Mouse (Mus musculus): ENCODE measurements around the gene Lypd5. TPM values are rescaled to one million over a fixed set of nuclear protein-coding genes. Genes with fewer than 3 reads are reported as not detected.

The Lypd5 gene
- polyA plus RNA-seq, 1 experiment from 2014 or later: not detected

GRCm38 (mm10) chr7:24364827-24365226, 15.8 kb downstream of the Lypd5 start:
- H3K4me3 ChIP-seq: no peak overlapping the region
- ATAC-seq (ENCODE audit: low FRiP score, low read depth): 0 out of 2 replicates have a peak, but pooled peaks have one; percentile 62
- H3K9ac ChIP-seq: no peak overlapping the region

GRCm38 (mm10) chr7:24365258-24366014, 16.4 kb downstream of the Lypd5 start:
- Histone ChIP-seq H3K27ac (no peak overlapping the region), H3K9ac (no peak overlapping the region)
- WGBS: 82% methylated on average over 5 of the region's 5 CpGs

More at GRCm38 (mm10) chr7:24364827-24365226, 15.8 kb downstream of the Lypd5 start:
- H3K4me1 ChIP-seq: peaks cover 4% of the 10 kb centered on the region; the same call in 1 of the 2 replicates
- no peak overlapping the region for H3K27ac ChIP-seq
- H3K9me3 ChIP-seq: no peaks in the 10 kb centered on the region; the same call in 1 of the 2 replicates
- H3K27me3 ChIP-seq (replicated peaks): no peaks in the 10 kb centered on the region; the same call in 1 of the 2 replicates
- WGBS: 24% methylated on average over 10 of the region's 10 CpGs
- H3K36me3 ChIP-seq: no peaks in the 10 kb centered on the region
- H3K4me2 ChIP-seq (replicated peaks): no peak overlapping the region

GRCm38 (mm10) chr7:24366716-24367632, 18.0 kb downstream of the Lypd5 start:
- Histone ChIP-seq H3K9ac (no peak overlapping the region), H3K9me3 (no peaks in the 10 kb centered on the region; the same call in 1 of the 2 replicates), H3K4me2 (replicated peaks) (no peak overlapping the region), H3K27me3 (replicated peaks) (no peaks in the 10 kb centered on the region; the same call in 1 of the 2 replicates), H3K27ac (no peak overlapping the region), H3K36me3 (no peaks in the 10 kb centered on the region), H3K4me3 (no peak overlapping the region), H3K4me1 (peaks cover 8% of the 10 kb centered on the region; the same call in 1 of the 2 replicates)
- 81% methylated on average over 15 of the region's 15 CpGs for WGBS
- ATAC-seq (ENCODE audit: low FRiP score, low read depth): no peak

More at GRCm38 (mm10) chr7:24365258-24366014, 16.4 kb downstream of the Lypd5 start:
- Histone ChIP-seq H3K9me3 (no peaks in the 10 kb centered on the region; the same call in 1 of the 2 replicates), H3K4me1 (peaks cover 8% of the 10 kb centered on the region; the same call in 1 of the 2 replicates), H3K36me3 (no peaks in the 10 kb centered on the region), H3K27me3 (replicated peaks) (no peaks in the 10 kb centered on the region; the same call in 1 of the 2 replicates), H3K4me2 (replicated peaks) (no peak overlapping the region), H3K4me3 (no peak overlapping the region)
- ATAC-seq (ENCODE audit: low FRiP score, low read depth): peak; percentile 39; the same call in 1 of the 2 replicates

- H3K27me3 ChIP-seq (replicated peaks): no peaks in the 10 kb centered on the region; the same call in 1 of the 2 replicates
These were observed 19.2 kb downstream of the Lypd5 start for GRCm38 (mm10) chr7:24368226-24368625.

GRCm38 (mm10) chr7:24368946-24369345, 19.9 kb downstream of the Lypd5 start:
- ATAC-seq (ENCODE audit: low FRiP score, low read depth): no peak
- no peak overlapping the region for H3K4me3 ChIP-seq
- H3K27ac ChIP-seq: no peak overlapping the region
- H3K4me1 ChIP-seq: peaks cover 20% of the 10 kb centered on the region
- no peaks in the 10 kb centered on the region for H3K36me3 ChIP-seq
- H3K4me2 ChIP-seq (replicated peaks): no peak overlapping the region
- H3K9me3 ChIP-seq: no peaks in the 10 kb centered on the region
- H3K27me3 ChIP-seq (replicated peaks): no peaks in the 10 kb centered on the region; the same call in 1 of the 2 replicates
- 90% methylated on average over 7 of the region's 7 CpGs for WGBS
- no peak overlapping the region for H3K9ac ChIP-seq

More at GRCm38 (mm10) chr7:24368226-24368625, 19.2 kb downstream of the Lypd5 start:
- H3K36me3 ChIP-seq: no peaks in the 10 kb centered on the region
- no peak overlapping the region for H3K4me2 ChIP-seq (replicated peaks)
- no peaks in the 10 kb centered on the region for H3K9me3 ChIP-seq
- H3K27ac ChIP-seq: no peak overlapping the region
- H3K4me3 ChIP-seq: no peak overlapping the region
- 68% methylated on average over 4 of the region's 4 CpGs for WGBS
- H3K4me1 ChIP-seq: peaks cover 15% of the 10 kb centered on the region
- H3K9ac ChIP-seq: no peak overlapping the region
- ATAC-seq (ENCODE audit: low FRiP score, low read depth): no peak

- Histone ChIP-seq H3K4me2 (replicated peaks) (no peak within 1 kb of the TSS), H3K4me3 (no peak within 1 kb of the TSS), H3K36me3 (no peaks in the 10 kb centered on the region), H3K27me3 (replicated peaks) (no peaks in the 10 kb centered on the region; the same call in 1 of the 2 replicates), H3K4me1 (peaks cover 19% of the 10 kb centered on the region), H3K27ac (no peak within 1 kb of the TSS), H3K9me3 (no peaks in the 10 kb centered on the region), H3K9ac (peak within 1 kb of the TSS; percentile 33; the same call in 1 of the 2 replicates)
- ATAC-seq (ENCODE audit: low FRiP score, low read depth): no peak
- 48% methylated on average over 23 of the region's 23 CpGs for WGBS
These were observed 20.9 kb downstream of the Lypd5 start, which contains the start of gene Kcnn4 for GRCm38 (mm10) chr7:24369731-24370541. Kcnn4 (plus strand) TSS chr7:24370263.

GRCm38 (mm10) chr7:24371012-24371808, 22.2 kb downstream of the Lypd5 start:
- Histone ChIP-seq H3K4me2 (replicated peaks) (no peak overlapping the region), H3K9ac (no peak overlapping the region), H3K27ac (no peak overlapping the region), H3K36me3 (no peaks in the 10 kb centered on the region), H3K9me3 (no peaks in the 10 kb centered on the region), H3K27me3 (replicated peaks) (no peaks in the 10 kb centered on the region; the same call in 1 of the 2 replicates), H3K4me1 (peaks cover 17% of the 10 kb centered on the region), H3K4me3 (no peak overlapping the region)
- WGBS: 81% methylated on average over 7 of the region's 7 CpGs
- ATAC-seq (ENCODE audit: low FRiP score, low read depth): no peak

GRCm38 (mm10) chr7:24371809-24372145, 22.8 kb downstream of the Lypd5 start:
- Histone ChIP-seq H3K4me2 (replicated peaks) (no peak overlapping the region), H3K9ac (no peak overlapping the region), H3K4me1 (peaks cover 19% of the 10 kb centered on the region), H3K27me3 (replicated peaks) (no peaks in the 10 kb centered on the region; the same call in 1 of the 2 replicates), H3K36me3 (no peaks in the 10 kb centered on the region), H3K4me3 (no peak overlapping the region), H3K9me3 (no peaks in the 10 kb centered on the region), H3K27ac (no peak overlapping the region)
- WGBS: 64% methylated on average over 3 of the region's 3 CpGs
- ATAC-seq (ENCODE audit: low FRiP score, low read depth): no peak

- Histone ChIP-seq H3K27ac (no peak overlapping the region), H3K4me1 (peaks cover 24% of the 10 kb centered on the region), H3K27me3 (replicated peaks) (no peaks in the 10 kb centered on the region; the same call in 1 of the 2 replicates), H3K36me3 (no peaks in the 10 kb centered on the region), H3K9ac (no peak overlapping the region), H3K4me3 (no peak overlapping the region), H3K4me2 (replicated peaks) (no peak overlapping the region), H3K9me3 (no peaks in the 10 kb centered on the region)
- no peak for ATAC-seq (ENCODE audit: low FRiP score, low read depth)
- 88% methylated on average over 11 of the region's 11 CpGs for WGBS
These were observed 23.3 kb downstream of the Lypd5 start for GRCm38 (mm10) chr7:24372300-24372699.

GRCm38 (mm10) chr7:24372786-24373185, 23.8 kb downstream of the Lypd5 start:
- Histone ChIP-seq H3K4me3 (no peak overlapping the region), H3K9me3 (no peaks in the 10 kb centered on the region), H3K9ac (no peak overlapping the region), H3K4me1 (peaks cover 27% of the 10 kb centered on the region), H3K4me2 (replicated peaks) (no peak overlapping the region), H3K27ac (no peak overlapping the region), H3K36me3 (no peaks in the 10 kb centered on the region), H3K27me3 (replicated peaks) (no peaks in the 10 kb centered on the region; the same call in 1 of the 2 replicates)
- 84% methylated on average over 4 of the region's 4 CpGs for WGBS
- ATAC-seq (ENCODE audit: low FRiP score, low read depth): no peak
